Mouse (Mus musculus) thymus, postnatal 25 days (tissue): ENCODE data around the gene Washc3.

Experiments
- DNase-seq: peaks from one replicate; pipeline ENCODE4 v3.0.0; 2022

Washc3 gene

GRCm38 (mm10) chr10:88260309-88260708, 59.4 kb downstream of the Washc3 start:
- DNase-seq = no peak

DNA sequence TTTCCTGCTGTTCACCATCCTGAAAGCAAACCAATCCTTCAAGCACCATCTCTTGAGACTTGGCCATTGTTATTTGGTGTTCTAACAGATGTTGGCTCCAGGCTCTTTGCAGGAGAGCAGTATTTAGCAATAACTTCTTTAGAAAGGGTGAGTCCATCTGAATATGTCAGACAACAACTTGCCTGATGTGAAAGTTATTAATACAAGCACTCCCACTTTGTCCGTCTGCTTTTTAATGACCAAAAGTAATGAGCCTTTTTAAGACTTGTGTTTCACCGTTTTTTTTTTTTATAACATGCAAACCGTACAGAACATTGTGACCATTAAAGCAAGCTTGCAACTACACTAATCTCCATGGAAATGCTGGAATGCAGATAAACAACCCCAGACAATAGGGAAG, 60.3 kb downstream of the Washc3 start:
- DNase-seq = no peak

- DNase-seq = no peak
These were observed 62.5 kb downstream of the Washc3 start for GRCm38 (mm10) chr10:88263383-88263782.

- DNase-seq = no peak
These were observed 73.2 kb downstream of the Washc3 start for GRCm38 (mm10) chr10:88274045-88274444.

- no peak for DNase-seq
These were observed 80.8 kb downstream of the Washc3 start for GRCm38 (mm10) chr10:88281699-88282098.

DNA sequence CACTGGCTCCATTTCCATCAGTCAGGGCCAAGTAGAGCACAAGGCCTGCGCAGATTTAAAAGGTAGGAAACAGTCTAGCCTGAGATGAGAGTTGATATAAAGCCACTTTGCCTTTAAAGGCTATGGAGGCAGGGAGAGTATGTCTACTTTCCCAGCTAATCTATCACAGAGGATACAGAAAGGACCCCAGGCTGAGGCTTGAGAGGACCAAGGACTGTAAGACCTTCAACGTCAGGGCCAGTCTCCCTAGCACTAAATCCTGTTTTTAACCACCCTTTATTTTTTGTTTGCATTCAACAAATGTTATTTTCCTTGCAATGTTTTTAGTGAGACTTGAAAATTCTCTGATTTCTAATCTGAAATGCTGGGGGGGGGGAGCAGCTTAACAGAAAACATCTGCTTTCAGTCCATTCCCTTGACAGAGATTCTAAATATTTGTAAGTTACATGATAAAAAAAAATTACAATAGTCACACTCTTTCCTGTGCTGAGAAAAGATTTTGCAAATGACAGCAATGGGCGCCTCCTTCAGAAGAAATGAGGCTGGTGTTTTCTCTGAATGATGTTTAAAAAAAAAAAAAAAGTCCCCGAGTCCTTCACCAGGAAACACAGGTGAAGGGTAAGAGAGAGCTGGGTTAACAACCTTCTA, 83.6 kb downstream of the Washc3 start:
- no peak for DNase-seq

- DNase-seq = no peak
These were observed 86.4 kb downstream of the Washc3 start for GRCm38 (mm10) chr10:88287261-88287660.

DNA sequence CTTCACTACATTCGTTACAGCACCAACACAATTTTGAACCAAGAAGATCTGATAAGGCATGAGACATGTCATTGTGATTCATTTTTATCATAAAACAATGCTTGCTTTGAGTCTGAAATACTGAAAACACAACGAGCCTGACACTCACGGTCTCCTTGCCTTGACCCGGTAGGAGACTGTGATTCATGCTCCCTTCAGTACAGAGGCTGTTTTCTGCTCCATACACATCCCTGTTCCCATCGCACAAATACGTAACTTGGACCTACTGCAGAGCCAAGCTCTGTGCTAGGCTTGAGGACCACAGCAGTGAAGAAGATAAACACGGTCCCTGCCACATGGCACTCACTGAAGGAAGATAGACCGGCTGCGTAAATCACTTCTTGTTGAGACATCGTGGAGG, 87.2 kb downstream of the Washc3 start:
- DNase-seq = no peak

DNA sequence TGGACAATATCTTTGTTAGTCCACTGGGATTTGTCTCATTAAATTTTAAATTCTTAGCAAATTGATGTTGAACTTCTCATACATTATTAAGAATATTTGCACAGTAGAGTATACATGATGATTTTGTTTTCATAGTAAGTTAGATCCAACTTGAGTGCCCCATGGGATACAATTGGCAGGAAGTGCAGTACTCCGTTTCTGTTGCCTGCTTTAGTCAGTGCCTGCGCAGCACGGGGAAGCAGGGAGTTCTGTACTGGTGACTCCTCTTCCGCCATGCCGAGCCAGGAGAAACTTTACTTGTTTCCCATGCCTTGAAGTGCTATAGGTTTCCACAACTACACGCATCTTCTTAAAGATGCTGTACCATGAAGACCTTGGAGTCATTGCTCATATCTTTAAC, 94.2 kb downstream of the Washc3 start:
- no peak for DNase-seq
